Mouse (Mus musculus): ENCODE results near the gene Snrpa. TPM values are rescaled to one million over a fixed set of nuclear protein-coding genes. Genes with fewer than 3 reads are reported as not detected.

The Snrpa gene
- polyA plus RNA-seq, 1 experiment: 293 TPM

GRCm38 (mm10) chr7:27193731-27194130 lies 2.3 kb downstream of the Snrpa start:
- DNase-seq: no peak
- H3K27me3 ChIP-seq (ENCODE audit: control insufficient read depth, insufficient read depth, low read length): no peaks in the 10 kb centered on the region
- TF ChIP-seq CTCF (IDR thresholded peaks at IDR 0.05; ENCODE audit: borderline replicate concordance, control insufficient read depth, extremely low read depth, insufficient read depth, low read length, poor library complexity) (no peak), POLR2A (IDR thresholded peaks at IDR 0.05; ENCODE audit: control insufficient read depth, extremely low read depth, insufficient read depth, low read length, poor library complexity) (no peak)
- WGBS: 91% methylated on average over 4 of the region's 4 CpGs
- peaks cover 36% of the 10 kb centered on the region for H3K36me3 ChIP-seq (ENCODE audit: control insufficient read depth, insufficient read depth, low read length)
- no peak overlapping the region for H3K4me3 ChIP-seq (ENCODE audit: control insufficient read depth, insufficient read depth, low read length)
- H3K4me1 ChIP-seq (replicated peaks; ENCODE audit: control insufficient read depth, insufficient read depth, low read length): peaks cover 7% of the 10 kb centered on the region
- no peak overlapping the region for H3K27ac ChIP-seq (ENCODE audit: control insufficient read depth, insufficient read depth, low read length)

- DNase-seq: no peak
- 95% methylated on average over 5 of the region's 5 CpGs for WGBS
- no peak overlapping the region for H3K27ac ChIP-seq (ENCODE audit: control insufficient read depth, insufficient read depth, low read length)
- H3K27me3 ChIP-seq (ENCODE audit: control insufficient read depth, insufficient read depth, low read length): no peaks in the 10 kb centered on the region
- peaks cover 6% of the 10 kb centered on the region for H3K4me1 ChIP-seq (replicated peaks; ENCODE audit: control insufficient read depth, insufficient read depth, low read length)
- TF ChIP-seq POLR2A (IDR thresholded peaks at IDR 0.05; ENCODE audit: control insufficient read depth, extremely low read depth, insufficient read depth, low read length, poor library complexity): no peak
- no peak for TF ChIP-seq CTCF (IDR thresholded peaks at IDR 0.05; ENCODE audit: borderline replicate concordance, control insufficient read depth, extremely low read depth, insufficient read depth, low read length, poor library complexity)
- peaks cover 45% of the 10 kb centered on the region for H3K36me3 ChIP-seq (ENCODE audit: control insufficient read depth, insufficient read depth, low read length)
- H3K4me3 ChIP-seq (ENCODE audit: control insufficient read depth, insufficient read depth, low read length): no peak overlapping the region
Measured at GRCm38 (mm10) chr7:27192434-27192833, 3.6 kb downstream of the Snrpa start.

- H3K4me3 ChIP-seq (ENCODE audit: control insufficient read depth, insufficient read depth, low read length): no peak overlapping the region
- TF ChIP-seq POLR2A (IDR thresholded peaks at IDR 0.05; ENCODE audit: control insufficient read depth, extremely low read depth, insufficient read depth, low read length, poor library complexity) (no peak), CTCF (IDR thresholded peaks at IDR 0.05; ENCODE audit: borderline replicate concordance, control insufficient read depth, extremely low read depth, insufficient read depth, low read length, poor library complexity) (no peak)
- WGBS: 99% methylated on average over 10 of the region's 10 CpGs
- H3K4me1 ChIP-seq (replicated peaks; ENCODE audit: control insufficient read depth, insufficient read depth, low read length): no peaks in the 10 kb centered on the region
- no peaks in the 10 kb centered on the region for H3K27me3 ChIP-seq (ENCODE audit: control insufficient read depth, insufficient read depth, low read length)
- no peak overlapping the region for H3K27ac ChIP-seq (ENCODE audit: control insufficient read depth, insufficient read depth, low read length)
- DNase-seq: no peak
- peaks cover 57% of the 10 kb centered on the region for H3K36me3 ChIP-seq (ENCODE audit: control insufficient read depth, insufficient read depth, low read length)
Measured at GRCm38 (mm10) chr7:27189271-27189931, 6.7 kb downstream of the Snrpa start.

GRCm38 (mm10) chr7:27185986-27186385 lies 10.1 kb downstream of the Snrpa start:
- Histone ChIP-seq H3K27ac (ENCODE audit: control insufficient read depth, insufficient read depth, low read length) (no peak overlapping the region), H3K27me3 (ENCODE audit: control insufficient read depth, insufficient read depth, low read length) (no peaks in the 10 kb centered on the region), H3K4me1 (replicated peaks; ENCODE audit: control insufficient read depth, insufficient read depth, low read length) (no peaks in the 10 kb centered on the region), H3K4me3 (ENCODE audit: control insufficient read depth, insufficient read depth, low read length) (no peak overlapping the region), H3K36me3 (ENCODE audit: control insufficient read depth, insufficient read depth, low read length) (peaks cover 38% of the 10 kb centered on the region)
- no peak for TF ChIP-seq CTCF (IDR thresholded peaks at IDR 0.05; ENCODE audit: borderline replicate concordance, control insufficient read depth, extremely low read depth, insufficient read depth, low read length, poor library complexity)
- 96% methylated on average over 5 of the region's 5 CpGs for WGBS
- DNase-seq: no peak

GRCm38 (mm10) chr7:27184964-27185363 lies 11.1 kb downstream of the Snrpa start:
- peak; percentile 50 for DNase-seq
- H3K36me3 ChIP-seq (ENCODE audit: control insufficient read depth, insufficient read depth, low read length): peaks cover 28% of the 10 kb centered on the region

GRCm38 (mm10) chr7:27182498-27182897 lies 13.6 kb downstream of the Snrpa start:
- 90% methylated on average over 1 of the region's 1 CpGs for WGBS
- no peak overlapping the region for H3K27ac ChIP-seq (ENCODE audit: control insufficient read depth, insufficient read depth, low read length)
- DNase-seq: no peak
- H3K4me3 ChIP-seq (ENCODE audit: control insufficient read depth, insufficient read depth, low read length): no peak overlapping the region
- peaks cover 12% of the 10 kb centered on the region for H3K36me3 ChIP-seq (ENCODE audit: control insufficient read depth, insufficient read depth, low read length)
- H3K4me1 ChIP-seq (replicated peaks; ENCODE audit: control insufficient read depth, insufficient read depth, low read length): no peaks in the 10 kb centered on the region
- H3K27me3 ChIP-seq (ENCODE audit: control insufficient read depth, insufficient read depth, low read length): no peaks in the 10 kb centered on the region
- TF ChIP-seq POLR2A (IDR thresholded peaks at IDR 0.05; ENCODE audit: control insufficient read depth, extremely low read depth, insufficient read depth, low read length, poor library complexity) (no peak), CTCF (IDR thresholded peaks at IDR 0.05; ENCODE audit: borderline replicate concordance, control insufficient read depth, extremely low read depth, insufficient read depth, low read length, poor library complexity) (no peak)

More at GRCm38 (mm10) chr7:27184964-27185363, 11.1 kb downstream of the Snrpa start:
- Histone ChIP-seq H3K4me1 (replicated peaks; ENCODE audit: control insufficient read depth, insufficient read depth, low read length) (no peaks in the 10 kb centered on the region), H3K27ac (ENCODE audit: control insufficient read depth, insufficient read depth, low read length) (no peak overlapping the region), H3K27me3 (ENCODE audit: control insufficient read depth, insufficient read depth, low read length) (no peaks in the 10 kb centered on the region), H3K4me3 (ENCODE audit: control insufficient read depth, insufficient read depth, low read length) (no peak overlapping the region)
- WGBS: 88% methylated on average over 3 of the region's 3 CpGs
- TF ChIP-seq POLR2A (IDR thresholded peaks at IDR 0.05; ENCODE audit: control insufficient read depth, extremely low read depth, insufficient read depth, low read length, poor library complexity) (no peak), CTCF (IDR thresholded peaks at IDR 0.05; ENCODE audit: borderline replicate concordance, control insufficient read depth, extremely low read depth, insufficient read depth, low read length, poor library complexity) (peak; percentile 63; the same call in 1 of the 2 replicates)

Measured in thymus, adult 2 months (tissue).